Mouse (Mus musculus): ENCODE measurements around the gene Mpzl2. TPM values are rescaled to one million over a fixed set of nuclear protein-coding genes. Genes with fewer than 3 reads are reported as not detected.

Gene Mpzl2
- polyA plus RNA-seq, 1 experiment: not detected

- Histone ChIP-seq H3K4me3 (replicated peaks) (no peak overlapping the region), H3K36me3 (replicated peaks; ENCODE audit: low read length) (no peaks in the 10 kb centered on the region), H3K9me3 (no peaks in the 10 kb centered on the region), H3K4me1 (no peaks in the 10 kb centered on the region), H3K27me3 (replicated peaks) (peaks cover 69% of the 10 kb centered on the region)
- TF ChIP-seq GATA1 (IDR thresholded peaks at IDR 0.05; ENCODE audit: borderline replicate concordance, low read length) (no peak), FLI1 (IDR thresholded peaks at IDR 0.05; ENCODE audit: low read length) (no peak)
These were observed 31.3 kb upstream of the Mpzl2 start for GRCm38 (mm10) chr9:45008342-45008741.

GRCm38 (mm10) chr9:45009180-45010078 lies 30.2 kb upstream of the Mpzl2 start, which contains the start of gene Cd3e:
TSS of gene Cd3e (minus strand) at chr9:45009627.
- no peaks in the 10 kb centered on the region for H3K36me3 ChIP-seq (replicated peaks; ENCODE audit: low read length)
- H3K4me1 ChIP-seq: 0 out of 2 replicates have a peak, but pooled peaks cover 2% of the 10 kb centered on the region
- H3K27me3 ChIP-seq (replicated peaks): peaks cover 70% of the 10 kb centered on the region
- H3K4me3 ChIP-seq (replicated peaks): no peak within 1 kb of the TSS
- TF ChIP-seq FLI1 (IDR thresholded peaks at IDR 0.05; ENCODE audit: low read length): no peak
- no peak for TF ChIP-seq GATA1 (IDR thresholded peaks at IDR 0.05; ENCODE audit: borderline replicate concordance, low read length)
- peaks cover 6% of the 10 kb centered on the region for H3K9me3 ChIP-seq

GRCm38 (mm10) chr9:45010461-45010860 lies 29.1 kb upstream of the Mpzl2 start:
- Histone ChIP-seq H3K4me1 (0 out of 2 replicates have a peak, but pooled peaks cover 2% of the 10 kb centered on the region), H3K27me3 (replicated peaks) (peaks cover 66% of the 10 kb centered on the region), H3K4me3 (replicated peaks) (no peak overlapping the region), H3K9me3 (peaks cover 11% of the 10 kb centered on the region), H3K36me3 (replicated peaks; ENCODE audit: low read length) (no peaks in the 10 kb centered on the region)
- TF ChIP-seq GATA1 (IDR thresholded peaks at IDR 0.05; ENCODE audit: borderline replicate concordance, low read length) (no peak), FLI1 (IDR thresholded peaks at IDR 0.05; ENCODE audit: low read length) (no peak)

GRCm38 (mm10) chr9:45011291-45011690 lies 28.3 kb upstream of the Mpzl2 start:
- Histone ChIP-seq H3K27me3 (replicated peaks) (peaks cover 65% of the 10 kb centered on the region), H3K36me3 (replicated peaks; ENCODE audit: low read length) (no peaks in the 10 kb centered on the region), H3K4me3 (replicated peaks) (no peak overlapping the region), H3K4me1 (0 out of 2 replicates have a peak, but pooled peaks cover 2% of the 10 kb centered on the region), H3K9me3 (peaks cover 11% of the 10 kb centered on the region)
- TF ChIP-seq FLI1 (IDR thresholded peaks at IDR 0.05; ENCODE audit: low read length): no peak
- TF ChIP-seq GATA1 (IDR thresholded peaks at IDR 0.05; ENCODE audit: borderline replicate concordance, low read length): no peak

GRCm38 (mm10) chr9:45014879-45015278 lies 24.7 kb upstream of the Mpzl2 start:
- Histone ChIP-seq H3K4me1 (0 out of 2 replicates have a peak, but pooled peaks cover 2% of the 10 kb centered on the region), H3K9me3 (peaks cover 11% of the 10 kb centered on the region), H3K27me3 (replicated peaks) (peaks cover 47% of the 10 kb centered on the region), H3K4me3 (replicated peaks) (no peak overlapping the region), H3K36me3 (replicated peaks; ENCODE audit: low read length) (no peaks in the 10 kb centered on the region)
- TF ChIP-seq GATA1 (IDR thresholded peaks at IDR 0.05; ENCODE audit: borderline replicate concordance, low read length) (no peak), FLI1 (IDR thresholded peaks at IDR 0.05; ENCODE audit: low read length) (no peak)

GRCm38 (mm10) chr9:45015841-45016240 lies 23.8 kb upstream of the Mpzl2 start:
- TF ChIP-seq FLI1 (IDR thresholded peaks at IDR 0.05; ENCODE audit: low read length) (no peak), GATA1 (IDR thresholded peaks at IDR 0.05; ENCODE audit: borderline replicate concordance, low read length) (no peak)
- Histone ChIP-seq H3K4me1 (0 out of 2 replicates have a peak, but pooled peaks cover 2% of the 10 kb centered on the region), H3K36me3 (replicated peaks; ENCODE audit: low read length) (no peaks in the 10 kb centered on the region), H3K4me3 (replicated peaks) (no peak overlapping the region), H3K9me3 (peaks cover 11% of the 10 kb centered on the region), H3K27me3 (replicated peaks) (peaks cover 47% of the 10 kb centered on the region)

- Histone ChIP-seq H3K27me3 (replicated peaks) (peaks cover 37% of the 10 kb centered on the region), H3K4me1 (0 out of 2 replicates have a peak, but pooled peaks cover 2% of the 10 kb centered on the region), H3K36me3 (replicated peaks; ENCODE audit: low read length) (no peaks in the 10 kb centered on the region), H3K4me3 (replicated peaks) (no peak overlapping the region), H3K9me3 (peaks cover 11% of the 10 kb centered on the region)
- TF ChIP-seq GATA1 (IDR thresholded peaks at IDR 0.05; ENCODE audit: borderline replicate concordance, low read length) (no peak), FLI1 (IDR thresholded peaks at IDR 0.05; ENCODE audit: low read length) (no peak)
These were observed 21.6 kb upstream of the Mpzl2 start for GRCm38 (mm10) chr9:45018031-45018430.

- no peaks in the 10 kb centered on the region for H3K4me1 ChIP-seq
- no peak for TF ChIP-seq FLI1 (IDR thresholded peaks at IDR 0.05; ENCODE audit: low read length)
- TF ChIP-seq GATA1 (IDR thresholded peaks at IDR 0.05; ENCODE audit: borderline replicate concordance, low read length): no peak
- no peaks in the 10 kb centered on the region for H3K9me3 ChIP-seq
- peaks cover 43% of the 10 kb centered on the region for H3K27me3 ChIP-seq (replicated peaks)
- H3K36me3 ChIP-seq (replicated peaks; ENCODE audit: low read length): no peaks in the 10 kb centered on the region
- H3K4me3 ChIP-seq (replicated peaks): no peak overlapping the region
These were observed 16.8 kb upstream of the Mpzl2 start for GRCm38 (mm10) chr9:45022800-45023199.

GRCm38 (mm10) chr9:45023638-45024037 lies 16.0 kb upstream of the Mpzl2 start:
- TF ChIP-seq GATA1 (IDR thresholded peaks at IDR 0.05; ENCODE audit: borderline replicate concordance, low read length) (no peak), FLI1 (IDR thresholded peaks at IDR 0.05; ENCODE audit: low read length) (no peak)
- Histone ChIP-seq H3K9me3 (no peaks in the 10 kb centered on the region), H3K27me3 (replicated peaks) (peaks cover 48% of the 10 kb centered on the region), H3K4me3 (replicated peaks) (no peak overlapping the region), H3K36me3 (replicated peaks; ENCODE audit: low read length) (no peaks in the 10 kb centered on the region), H3K4me1 (no peaks in the 10 kb centered on the region)

GRCm38 (mm10) chr9:45024187-45024586 lies 15.4 kb upstream of the Mpzl2 start:
- H3K27me3 ChIP-seq (replicated peaks): peaks cover 54% of the 10 kb centered on the region
- H3K4me1 ChIP-seq: no peaks in the 10 kb centered on the region
- no peak overlapping the region for H3K4me3 ChIP-seq (replicated peaks)
- no peaks in the 10 kb centered on the region for H3K9me3 ChIP-seq
- no peaks in the 10 kb centered on the region for H3K36me3 ChIP-seq (replicated peaks; ENCODE audit: low read length)
- TF ChIP-seq FLI1 (IDR thresholded peaks at IDR 0.05; ENCODE audit: low read length) (no peak), GATA1 (IDR thresholded peaks at IDR 0.05; ENCODE audit: borderline replicate concordance, low read length) (no peak)
